Mouse (Mus musculus) CH12.LX (cell line): ENCODE measurements around the gene Slc25a11.

Source experiments
- CTCF ChIP-seq, 2 experiments: IDR thresholded peaks in 1 of 2; conservative IDR thresholded peaks in 1 of 2; 2 replicates each; pipeline ENCODE4 v1.5.1; 2011 to 2012; ENCODE audit warnings: low read depth in 2 of 2, low read length in 2 of 2, improper control_type of control experiment in 1 of 2, inconsistent platforms in 1 of 2, mild to moderate bottlenecking in 1 of 2, moderate library complexity in 1 of 2
- EP300 ChIP-seq: IDR thresholded peaks from 2 replicates; pipeline ENCODE4 v1.6.1; 2011; ENCODE audit warnings: low read length, improper control_type of control experiment
- NELFE ChIP-seq: IDR thresholded peaks from 2 replicates; pipeline ENCODE4 v1.6.1; 2011; ENCODE audit warnings: low read depth, low read length, improper control_type of control experiment
- NRF1 ChIP-seq: IDR thresholded peaks from 2 replicates; pipeline ENCODE4 v1.6.1; 2014; ENCODE audit warnings: low read depth, mild to moderate bottlenecking, inconsistent platforms, low read length, improper control_type of control experiment, moderate library complexity
- POLR2A ChIP-seq: IDR thresholded peaks from 2 replicates; pipeline ENCODE4 v1.6.1; 2011; ENCODE audit warnings: low read depth, mild to moderate bottlenecking, improper control_type of control experiment, low read length
- ZC3H11A ChIP-seq: IDR thresholded peaks from 2 replicates; pipeline ENCODE4 v1.6.1; 2012; ENCODE audit warnings: low read depth, mild to moderate bottlenecking, inconsistent platforms, low read length, improper control_type of control experiment
- ZMIZ1 ChIP-seq: IDR thresholded peaks from 2 replicates; pipeline ENCODE4 v1.6.1; 2012; ENCODE audit warnings: low read depth, mild to moderate bottlenecking, inconsistent platforms, low read length, improper control_type of control experiment

DNA sequence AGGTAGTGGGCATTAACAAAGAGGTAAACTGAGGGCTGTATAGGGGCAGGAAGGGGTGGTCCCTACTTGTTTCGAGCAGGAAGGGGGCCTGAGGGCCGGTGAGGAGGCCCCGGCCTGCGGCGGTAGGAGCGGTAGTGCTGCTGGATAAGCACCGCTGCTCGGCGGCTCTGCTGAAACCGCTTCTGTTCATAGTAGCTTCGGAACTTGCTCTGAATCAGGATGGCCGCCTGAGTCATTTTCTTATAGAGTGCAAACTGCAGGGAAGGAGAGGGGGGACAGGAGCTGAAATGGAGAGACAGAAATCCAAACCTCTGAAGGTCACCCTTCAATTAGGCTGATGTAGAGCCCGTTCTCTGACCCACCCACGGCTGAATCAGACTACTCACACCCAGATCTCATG, 23.2 kb upstream of the Slc25a11 start:
- no peak for TF ChIP-seq POLR2A
- no peak for TF ChIP-seq CTCF (conservative IDR thresholded peaks at IDR 0.05 in 1 of 2, IDR thresholded peaks at IDR 0.05 in 1 of 2; ENCODE audit: low read depth in 2 of 2, low read length in 2 of 2)
- TF ChIP-seq NELFE, result no peak
- no peak for TF ChIP-seq NRF1
- no peak for TF ChIP-seq EP300
- TF ChIP-seq ZC3H11A, result no peak
- no peak; the same call in 1 of the 2 replicates for TF ChIP-seq ZMIZ1
